Mouse (Mus musculus): ENCODE data around the gene Mbip. TPM values are rescaled to one million over a fixed set of nuclear protein-coding genes. Genes with fewer than 3 reads are reported as not detected.

The Mbip gene
- 22.1 and 23.8 TPM in 2 replicates for polyA plus RNA-seq (2011; ENCODE audit: insufficient read length, low read depth, missing spikeins)

DNA sequence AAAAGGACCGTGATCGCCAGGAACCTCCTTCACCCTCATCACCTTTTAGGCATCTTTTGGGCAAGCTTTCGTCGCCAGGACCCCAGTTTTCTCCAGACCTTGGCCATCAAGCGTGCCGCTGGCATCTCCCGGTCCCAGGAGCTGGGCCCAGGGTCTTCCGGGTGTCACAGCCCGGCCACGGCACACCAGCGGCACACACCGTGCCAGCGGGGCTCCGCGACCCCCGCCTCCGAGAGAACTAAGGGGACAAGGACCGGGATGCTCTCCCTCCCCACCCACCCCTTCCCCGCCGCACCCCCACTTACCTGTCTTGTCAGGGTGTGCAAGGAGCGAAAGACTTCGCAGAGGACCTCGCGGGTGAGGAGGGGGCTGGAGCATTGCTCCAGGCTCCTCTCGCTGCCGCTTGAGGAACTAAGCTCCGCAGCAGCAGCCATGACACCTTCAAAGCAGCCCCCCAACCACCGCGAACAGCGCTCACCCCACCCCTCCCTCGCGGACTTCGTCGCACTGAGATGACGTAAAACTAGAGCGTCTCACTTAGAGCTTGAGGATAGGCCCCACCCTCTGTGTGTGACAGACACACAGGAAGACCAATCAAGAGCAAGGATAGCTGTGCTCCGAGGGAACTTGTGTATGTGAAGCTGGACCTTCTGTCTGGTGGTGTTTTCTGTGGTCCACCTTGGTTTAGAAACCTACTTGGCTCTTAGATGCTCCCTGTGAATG is at the start of gene Mbip:
TSS of gene Mbip (minus strand) at position 528 of the 723 bp plus-strand sequence.
- peak; percentile 57 for TF ChIP-seq POLR2A (IDR thresholded peaks at IDR 0.05; ENCODE audit: low read depth, low read length)
- no peak for TF ChIP-seq CTCF (IDR thresholded peaks at IDR 0.05; ENCODE audit: borderline replicate concordance, insufficient read depth, low read length)
- H3K27ac ChIP-seq (ENCODE audit: insufficient read depth, low read length), result no peak within 1 kb of the TSS
- H3K4me1 ChIP-seq (ENCODE audit: control insufficient read depth, insufficient read depth, low read length), result no peaks in the 10 kb centered on the region
- peak within 1 kb of the TSS; percentile 84 for H3K4me3 ChIP-seq (ENCODE audit: insufficient read depth, low read length)

DNA sequence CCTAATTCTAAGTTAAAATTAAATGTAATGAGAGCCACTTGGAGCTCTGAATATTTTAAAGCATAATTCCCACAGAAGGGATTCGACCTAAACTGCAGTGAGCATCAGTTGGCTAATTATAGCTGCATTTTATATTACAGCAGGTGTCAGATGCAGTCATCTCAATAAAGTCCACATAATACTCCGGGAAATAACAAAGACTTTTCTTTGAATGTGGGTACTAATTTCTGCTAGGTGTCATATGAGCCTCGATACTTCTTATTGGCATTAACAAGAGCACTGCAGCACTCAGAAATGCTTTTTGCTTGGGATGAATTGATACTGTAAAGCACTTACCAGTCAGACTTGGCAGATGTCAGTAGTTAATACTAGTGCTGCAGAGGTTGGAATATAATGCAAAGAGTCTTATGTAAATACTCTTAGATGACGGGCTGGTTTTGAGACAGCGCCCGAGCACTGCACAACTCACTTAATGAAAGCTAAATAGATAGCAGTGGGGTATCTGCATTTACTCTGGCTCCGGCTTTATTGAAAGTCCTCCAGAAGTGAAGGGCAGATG is 42.0 kb upstream of the Mbip start:
- no peak overlapping the region for H3K27ac ChIP-seq (ENCODE audit: insufficient read depth, low read length)
- H3K4me3 ChIP-seq (ENCODE audit: insufficient read depth, low read length), result no peak overlapping the region
- no peaks in the 10 kb centered on the region for H3K4me1 ChIP-seq (ENCODE audit: control insufficient read depth, insufficient read depth, low read length)
- TF ChIP-seq CTCF (IDR thresholded peaks at IDR 0.05; ENCODE audit: borderline replicate concordance, insufficient read depth, low read length) (no peak), POLR2A (IDR thresholded peaks at IDR 0.05; ENCODE audit: low read depth, low read length) (no peak)

- no peak overlapping the region for H3K4me3 ChIP-seq (ENCODE audit: insufficient read depth, low read length)
- TF ChIP-seq POLR2A (IDR thresholded peaks at IDR 0.05; ENCODE audit: low read depth, low read length), result no peak
- no peak for TF ChIP-seq CTCF (IDR thresholded peaks at IDR 0.05; ENCODE audit: borderline replicate concordance, insufficient read depth, low read length)
- H3K4me1 ChIP-seq (ENCODE audit: control insufficient read depth, insufficient read depth, low read length), result no peaks in the 10 kb centered on the region
- H3K27ac ChIP-seq (ENCODE audit: insufficient read depth, low read length), result no peak overlapping the region
These were observed 41.4 kb upstream of the Mbip start for GRCm38 (mm10) chr12:56386955-56387646.

GRCm38 (mm10) chr12:56344771-56345314 is 851 bp downstream of the Mbip start:
- Histone ChIP-seq H3K27ac (ENCODE audit: insufficient read depth, low read length) (no peak overlapping the region), H3K4me1 (ENCODE audit: control insufficient read depth, insufficient read depth, low read length) (no peaks in the 10 kb centered on the region), H3K4me3 (ENCODE audit: insufficient read depth, low read length) (peak overlapping the region; percentile 84)
- no peak for TF ChIP-seq CTCF (IDR thresholded peaks at IDR 0.05; ENCODE audit: borderline replicate concordance, insufficient read depth, low read length)

- Histone ChIP-seq H3K27ac (ENCODE audit: insufficient read depth, low read length) (no peak overlapping the region), H3K4me1 (ENCODE audit: control insufficient read depth, insufficient read depth, low read length) (no peaks in the 10 kb centered on the region), H3K4me3 (ENCODE audit: insufficient read depth, low read length) (no peak overlapping the region)
- TF ChIP-seq CTCF (IDR thresholded peaks at IDR 0.05; ENCODE audit: borderline replicate concordance, insufficient read depth, low read length), result no peak
- no peak for TF ChIP-seq POLR2A (IDR thresholded peaks at IDR 0.05; ENCODE audit: low read depth, low read length)
These were observed 6.2 kb downstream of the Mbip start for GRCm38 (mm10) chr12:56339295-56340056.

- H3K4me3 ChIP-seq (ENCODE audit: insufficient read depth, low read length), result no peak overlapping the region
- no peaks in the 10 kb centered on the region for H3K4me1 ChIP-seq (ENCODE audit: control insufficient read depth, insufficient read depth, low read length)
- no peak overlapping the region for H3K27ac ChIP-seq (ENCODE audit: insufficient read depth, low read length)
- no peak for TF ChIP-seq CTCF (IDR thresholded peaks at IDR 0.05; ENCODE audit: borderline replicate concordance, insufficient read depth, low read length)
- no peak for TF ChIP-seq POLR2A (IDR thresholded peaks at IDR 0.05; ENCODE audit: low read depth, low read length)
These were observed 12.2 kb downstream of the Mbip start for GRCm38 (mm10) chr12:56333461-56333860.

- Histone ChIP-seq H3K4me3 (ENCODE audit: insufficient read depth, low read length) (no peak overlapping the region), H3K4me1 (ENCODE audit: control insufficient read depth, insufficient read depth, low read length) (no peaks in the 10 kb centered on the region), H3K27ac (ENCODE audit: insufficient read depth, low read length) (no peak overlapping the region)
- TF ChIP-seq POLR2A (IDR thresholded peaks at IDR 0.05; ENCODE audit: low read depth, low read length) (no peak), CTCF (IDR thresholded peaks at IDR 0.05; ENCODE audit: borderline replicate concordance, insufficient read depth, low read length) (no peak)
These were observed 13.2 kb downstream of the Mbip start for GRCm38 (mm10) chr12:56332475-56332874.

DNA sequence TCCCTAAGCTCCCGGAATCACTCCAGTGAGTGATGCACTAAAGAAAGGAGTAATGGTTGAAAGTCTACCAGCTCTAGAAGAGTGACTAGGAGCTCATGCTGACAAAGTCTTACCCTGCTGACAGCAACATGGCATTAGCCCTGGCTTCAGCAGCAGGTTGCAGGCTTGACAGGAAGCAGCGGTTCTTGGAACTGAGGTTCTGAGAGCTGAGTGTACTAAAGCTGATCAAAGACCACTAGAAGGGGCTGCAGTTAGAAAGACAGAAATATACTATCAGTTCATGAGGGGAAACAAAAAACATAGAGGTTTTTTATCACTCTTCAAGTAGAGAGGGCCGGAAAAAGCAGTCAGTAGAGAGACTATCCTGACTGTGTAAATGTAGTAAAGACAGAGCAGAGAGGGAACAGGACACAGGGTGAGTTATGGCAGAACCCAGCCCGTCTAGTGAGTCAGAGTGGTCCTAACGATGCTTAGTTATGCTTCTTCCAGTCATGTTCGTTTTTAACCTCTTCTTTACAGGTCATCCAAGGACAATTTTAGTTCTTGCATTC is 18.2 kb downstream of the Mbip start:
- no peak overlapping the region for H3K4me3 ChIP-seq (ENCODE audit: insufficient read depth, low read length)
- no peak overlapping the region for H3K27ac ChIP-seq (ENCODE audit: insufficient read depth, low read length)
- H3K4me1 ChIP-seq (ENCODE audit: control insufficient read depth, insufficient read depth, low read length), result no peaks in the 10 kb centered on the region
- TF ChIP-seq POLR2A (IDR thresholded peaks at IDR 0.05; ENCODE audit: low read depth, low read length) (no peak), CTCF (IDR thresholded peaks at IDR 0.05; ENCODE audit: borderline replicate concordance, insufficient read depth, low read length) (no peak)

DNA sequence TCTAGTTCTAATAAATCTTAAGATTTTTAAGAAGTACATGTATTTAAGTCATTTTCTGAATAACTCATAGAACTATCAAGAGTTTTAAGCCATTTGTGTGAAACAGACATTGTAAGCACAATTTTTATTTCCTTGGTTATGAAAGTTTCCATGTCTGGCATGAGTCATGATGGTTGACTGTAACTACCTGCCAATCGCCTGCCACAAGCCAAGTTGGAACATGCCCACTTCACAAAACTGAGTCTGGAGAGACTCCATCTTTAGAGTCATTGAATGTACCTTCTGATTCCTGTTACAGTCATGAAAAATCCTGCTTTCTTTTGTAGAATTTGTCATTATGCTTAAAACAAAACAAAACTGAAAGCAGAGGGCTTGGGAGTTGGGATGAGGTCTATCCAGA is 19.8 kb downstream of the Mbip start:
- Histone ChIP-seq H3K4me3 (ENCODE audit: insufficient read depth, low read length) (no peak overlapping the region), H3K4me1 (ENCODE audit: control insufficient read depth, insufficient read depth, low read length) (no peaks in the 10 kb centered on the region), H3K27ac (ENCODE audit: insufficient read depth, low read length) (no peak overlapping the region)
- no peak for TF ChIP-seq CTCF (IDR thresholded peaks at IDR 0.05; ENCODE audit: borderline replicate concordance, insufficient read depth, low read length)
- no peak for TF ChIP-seq POLR2A (IDR thresholded peaks at IDR 0.05; ENCODE audit: low read depth, low read length)
